Mouse (Mus musculus) intestine, embryonic 14.5 days (tissue): Measurements from ENCODE around the gene Rnd2. TPM values are rescaled to one million over a fixed set of nuclear protein-coding genes. Genes with fewer than 3 reads are reported as not detected.

ENCODE experiments used
- ATAC-seq: fragments of 200-750 bp; cut with Nextera tagmentation; replicated peaks from 2 replicates; pipeline ENCODE4 v1.8.0; 2017; ENCODE audit warnings: low read depth, moderate number of reproducible peaks, moderate TSS enrichment, moderate library complexity; ENCODE audit not compliant: low FRiP score, low TSS enrichment
- DNase-seq: peaks from one replicate; pipeline ENCODE4 v3.0.0-alpha.2; 2018; ENCODE audit warnings: low spot score
- H3K27ac ChIP-seq: fragments of 300-500 bp; sonication (generic); 2 replicates; pipeline ENCODE4 v1.5.1; 2014; ENCODE audit warnings: low read depth, mild to moderate bottlenecking, control low read depth
- H3K27me3 ChIP-seq: fragments of 300-500 bp; sonication (generic); replicated peaks from 2 replicates; pipeline ENCODE4 v1.6.1; 2014; ENCODE audit warnings: low read length, control low read depth; ENCODE audit not compliant: control insufficient read depth, insufficient read depth
- H3K36me3 ChIP-seq: fragments of 300-500 bp; sonication (generic); 2 replicates; pipeline ENCODE4 v1.6.1; 2014; ENCODE audit warnings: low read length, control low read depth; ENCODE audit not compliant: control insufficient read depth, insufficient read depth
- H3K4me1 ChIP-seq: fragments of 300-500 bp; sonication (generic); replicated peaks from 2 replicates; pipeline ENCODE4 v1.6.1; 2014; ENCODE audit warnings: low read length, control low read depth, mixed read lengths; ENCODE audit not compliant: control insufficient read depth, insufficient read depth
- H3K4me2 ChIP-seq: fragments of 300-500 bp; sonication (generic); 2 replicates; pipeline ENCODE4 v1.6.1; 2014; ENCODE audit warnings: low read length
- H3K4me3 ChIP-seq: fragments of 300-500 bp; sonication (generic); 2 replicates; pipeline ENCODE4 v1.5.1; 2014; ENCODE audit warnings: low read depth, low read length, control low read depth, mixed read lengths
- H3K9ac ChIP-seq: fragments of 300-500 bp; sonication (generic); 2 replicates; pipeline ENCODE4 v1.6.1; 2014; ENCODE audit warnings: mild to moderate bottlenecking, low read length
- H3K9me3 ChIP-seq: fragments of 300-500 bp; sonication (generic); 2 replicates; pipeline ENCODE4 v1.6.1; 2016; ENCODE audit warnings: low read length, control low read depth; ENCODE audit not compliant: control insufficient read depth
- WGBS: fragments of 180-500 bp; shearing (Covaris S2); extraction: QIAGEN DNeasy Blood & Tissue Kit; methylation state at CpG from one replicate; pipeline ENCODE4 v1.1.7; 2014; 5-methylcytosine and 5-hydroxymethylcytosine counted together
- microRNA-seq: library from miRNA; unstranded; fragments of <30 nt; microRNA quantifications from one replicate; pipeline ENCODE4, GENCODE M21; 2016
- polyA plus RNA-seq: library from polyadenylated mRNA; unstranded; fragments of >200 nt; fragmentation: Nextera tagmentation; extraction: Ambion mirVana; gene quantifications from 2 replicates; pipeline ENCODE4 v1.2.1, GENCODE M21; 2014

Gene Rnd2
- polyA plus RNA-seq, 1 experiment from 2014 or later = 16.7 TPM

GRCm38 (mm10) chr11:101486126-101486525, 21.3 kb downstream of the Rnd2 start:
- Histone ChIP-seq H3K27ac (no peak overlapping the region), H3K4me1 (0 out of 2 replicates have a peak, but pooled peaks cover under 1% of the 10 kb centered on the region), H3K9me3 (no peaks in the 10 kb centered on the region), H3K36me3 (peaks cover 31% of the 10 kb centered on the region), H3K27me3 (no peaks in the 10 kb centered on the region), H3K4me3 (no peak overlapping the region), H3K4me2 (no peak overlapping the region), H3K9ac (no peak overlapping the region)
- WGBS = 54% methylated on average over 6 of the region's 6 CpGs
- ATAC-seq = no peak
- DNase-seq = no peak

DNA sequence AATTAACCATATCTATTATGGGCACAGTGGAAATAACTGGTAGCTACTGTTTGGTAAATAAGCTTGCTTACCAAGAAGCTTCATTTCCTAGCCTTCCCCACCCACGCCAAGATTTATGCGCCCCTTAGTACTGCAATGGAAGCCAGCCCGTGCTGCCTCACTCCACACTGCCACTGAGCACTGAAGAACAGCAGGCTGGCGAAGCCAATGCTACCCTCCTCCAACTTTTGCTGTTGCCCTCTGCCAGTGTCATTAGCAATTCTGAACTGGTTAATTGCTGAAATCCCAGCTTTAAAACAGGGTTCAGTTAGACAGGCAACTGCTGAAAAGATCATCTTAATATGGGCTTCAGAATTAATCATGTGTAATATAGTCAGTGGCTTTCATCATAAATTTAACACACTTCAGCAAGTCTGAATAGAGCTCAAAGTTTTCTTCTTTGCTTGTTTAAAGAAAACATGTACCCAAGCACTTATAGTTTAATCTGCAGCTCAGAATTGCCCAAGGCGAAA, 41.5 kb downstream of the Rnd2 start:
- Histone ChIP-seq H3K4me1 (no peaks in the 10 kb centered on the region), H3K4me3 (no peak overlapping the region), H3K27ac (no peak overlapping the region), H3K9ac (no peak overlapping the region), H3K36me3 (peaks cover 65% of the 10 kb centered on the region), H3K27me3 (no peaks in the 10 kb centered on the region), H3K4me2 (no peak overlapping the region), H3K9me3 (no peaks in the 10 kb centered on the region)
- DNase-seq (no peak), ATAC-seq (no peak)
- WGBS = 90% methylated on average over 5 of the region's 5 CpGs

DNA sequence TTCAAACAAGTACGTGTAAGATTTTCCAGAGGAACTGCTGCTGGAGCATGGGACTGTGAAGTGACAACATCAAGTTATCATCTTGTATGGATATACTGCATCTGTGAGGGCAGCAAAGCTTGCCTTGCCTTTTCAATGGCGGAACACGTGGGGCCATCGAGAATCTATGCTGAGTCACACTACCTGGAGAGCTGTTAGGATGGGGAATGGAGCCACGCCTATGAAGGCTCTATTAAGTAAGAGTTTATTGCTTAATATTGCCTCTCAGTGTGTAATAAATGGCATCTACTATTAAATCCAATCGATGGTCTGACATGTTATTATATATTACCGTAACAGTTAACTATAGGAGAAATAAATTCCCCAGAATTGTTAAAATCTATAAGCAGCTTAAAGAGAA, 42.3 kb downstream of the Rnd2 start:
- ATAC-seq = no peak
- DNase-seq = no peak
- H3K9me3 ChIP-seq = no peaks in the 10 kb centered on the region
- no peaks in the 10 kb centered on the region for H3K27me3 ChIP-seq
- H3K9ac ChIP-seq = no peak overlapping the region
- H3K27ac ChIP-seq = no peak overlapping the region
- no peaks in the 10 kb centered on the region for H3K4me1 ChIP-seq
- H3K36me3 ChIP-seq = peaks cover 66% of the 10 kb centered on the region
- WGBS = 89% methylated on average over 7 of the region's 7 CpGs
- no peak overlapping the region for H3K4me3 ChIP-seq
- no peak overlapping the region for H3K4me2 ChIP-seq

DNA sequence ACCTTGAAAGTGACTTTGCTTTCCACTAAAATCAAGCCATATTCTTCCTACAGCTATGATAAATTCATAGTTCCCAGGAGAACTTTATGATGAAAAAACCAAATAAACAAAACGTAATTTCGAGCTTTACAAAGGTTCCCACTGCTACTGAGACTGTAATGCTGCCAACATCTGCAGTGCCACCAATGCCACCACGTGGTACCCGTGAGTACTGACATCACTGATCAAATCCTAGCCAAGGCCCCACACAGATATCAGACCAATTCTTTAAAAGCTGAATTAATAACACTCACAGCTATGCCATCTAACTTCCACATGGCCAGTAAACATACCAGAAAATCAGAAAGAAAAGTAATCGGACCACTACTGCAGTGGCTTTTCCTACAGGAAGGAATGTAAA, 54.1 kb downstream of the Rnd2 start:
- 82% methylated on average over 5 of the region's 5 CpGs for WGBS
- Histone ChIP-seq H3K4me2 (no peak overlapping the region), H3K4me3 (no peak overlapping the region), H3K27me3 (no peaks in the 10 kb centered on the region), H3K4me1 (no peaks in the 10 kb centered on the region), H3K9me3 (no peaks in the 10 kb centered on the region), H3K36me3 (peaks cover 51% of the 10 kb centered on the region), H3K27ac (no peak overlapping the region), H3K9ac (no peak overlapping the region)
- ATAC-seq = no peak
- no peak for DNase-seq

DNA sequence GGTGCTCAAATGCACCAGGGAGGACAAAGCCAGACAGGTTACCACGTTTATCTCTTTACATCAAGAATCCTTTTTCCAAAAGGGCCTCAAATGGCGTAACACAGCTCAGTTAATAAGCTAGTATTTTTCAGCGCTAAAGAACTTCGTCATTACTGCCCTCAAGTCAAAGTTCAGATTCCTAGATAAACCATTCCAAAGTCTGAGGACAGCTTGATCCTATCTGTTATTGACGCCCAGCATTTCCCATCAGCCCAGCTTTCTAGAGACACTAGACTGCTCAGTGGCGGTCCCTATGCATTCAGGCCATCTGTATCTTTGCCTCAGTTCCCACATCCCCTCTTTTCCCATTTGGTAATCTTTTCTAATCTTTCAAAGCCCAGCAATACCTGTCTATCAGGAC, 54.6 kb downstream of the Rnd2 start:
- WGBS = 92% methylated on average over 6 of the region's 6 CpGs
- H3K4me1 ChIP-seq = no peaks in the 10 kb centered on the region
- ATAC-seq (no peak), DNase-seq (no peak)
- H3K4me2 ChIP-seq = no peak overlapping the region
- H3K4me3 ChIP-seq = no peak overlapping the region
- H3K27ac ChIP-seq = no peak overlapping the region
- H3K36me3 ChIP-seq = peaks cover 52% of the 10 kb centered on the region
- no peak overlapping the region for H3K9ac ChIP-seq
- no peaks in the 10 kb centered on the region for H3K9me3 ChIP-seq
- H3K27me3 ChIP-seq = no peaks in the 10 kb centered on the region

Small RNAs within 50 kb of the gene (microRNA-seq; reads per million reads assigned to microRNA genes)
- 0.59 reads per million for gene Mir6929

Other genes with a start within 250 kb of the Rnd2 start
- gene Ezh1, start 238.5 kb upstream of the Rnd2 start, polyA plus RNA-seq = 20.2 and 21.8 TPM in 2 replicates
- 113 and 122 TPM in 2 replicates for gene Ramp2, start 219.0 kb upstream of the Rnd2 start, polyA plus RNA-seq
- gene Vps25, start 211.3 kb upstream of the Rnd2 start, polyA plus RNA-seq = 143 and 150 TPM in 2 replicates
- gene Wnk4, start 204.4 kb upstream of the Rnd2 start, polyA plus RNA-seq = 12.6 and 14.4 TPM in 2 replicates
- 1.1 TPM in 2 replicates for gene Cntd1, start 186.0 kb upstream of the Rnd2 start, polyA plus RNA-seq
- 260 and 265 TPM in 2 replicates for gene Coa3, start 185.9 kb upstream of the Rnd2 start, polyA plus RNA-seq
- gene Becn1, start 162.7 kb upstream of the Rnd2 start, polyA plus RNA-seq = 141 and 155 TPM in 2 replicates
- gene Psme3, start 148.8 kb upstream of the Rnd2 start, polyA plus RNA-seq = 112 and 118 TPM in 2 replicates
- gene Aoc2, start 139.9 kb upstream of the Rnd2 start, polyA plus RNA-seq = 1.4 and 1.8 TPM in 2 replicates
- gene Aoc3, start 134.4 kb upstream of the Rnd2 start, polyA plus RNA-seq = 1.9 and 2.3 TPM in 2 replicates
- not detected in 2 replicates for gene G6pc, start 97.4 kb upstream of the Rnd2 start, polyA plus RNA-seq
- 78.9 and 80.2 TPM in 2 replicates for gene Aarsd1, start 47.4 kb upstream of the Rnd2 start, polyA plus RNA-seq
- 8.6 and 9.6 TPM in 2 replicates for gene Gm27029, start 40.2 kb upstream of the Rnd2 start, polyA plus RNA-seq
- 13.5 and 14.5 TPM in 2 replicates for gene Rundc1, start 39.9 kb upstream of the Rnd2 start, polyA plus RNA-seq
- 16.3 and 17.9 TPM in 2 replicates for gene Ptges3l, start 39.7 kb upstream of the Rnd2 start, polyA plus RNA-seq
- gene Rpl27, start 22.7 kb upstream of the Rnd2 start, polyA plus RNA-seq = 412 and 439 TPM in 2 replicates
- gene Ifi35, start 16.6 kb upstream of the Rnd2 start, polyA plus RNA-seq = 16.9 and 18.3 TPM in 2 replicates
- gene Vat1, start 1.2 kb downstream of the Rnd2 start, polyA plus RNA-seq = 50.7 and 60.0 TPM in 2 replicates
- 13.3 and 17.1 TPM in 2 replicates for gene Brca1, start 87.0 kb downstream of the Rnd2 start, polyA plus RNA-seq
- gene Nbr1, start 87.2 kb downstream of the Rnd2 start, polyA plus RNA-seq = 50.9 and 60.9 TPM in 2 replicates
- gene Tmem106a, start 117.2 kb downstream of the Rnd2 start, polyA plus RNA-seq = 7.6 and 8.9 TPM in 2 replicates
- not detected in 2 replicates for gene Gm11634, start 134.3 kb downstream of the Rnd2 start, polyA plus RNA-seq
- gene Rdm1, start 162.2 kb downstream of the Rnd2 start, polyA plus RNA-seq = 30.8 and 44.8 TPM in 2 replicates
- 7.8 and 8.3 TPM in 2 replicates for gene Arl4d, start 200.5 kb downstream of the Rnd2 start, polyA plus RNA-seq